Mouse (Mus musculus) brain, embryonic 14.5 days (tissue): ENCODE measurements around the gene Mta3.

Source experiments
- CTCF ChIP-seq: fragments of 200-500 bp; IDR thresholded peaks from 2 replicates; pipeline ENCODE4 v1.5.1; 2012; ENCODE audit warnings: inconsistent platforms, mild to moderate bottlenecking, moderate library complexity, borderline replicate concordance; ENCODE audit not compliant: insufficient read depth, insufficient read length; ENCODE audit errors: extremely low read depth
- POLR2A ChIP-seq: fragments of 200-500 bp; IDR thresholded peaks from 2 replicates; pipeline ENCODE4 v1.6.1; 2012; ENCODE audit warnings: mild to moderate bottlenecking, inconsistent platforms, borderline replicate concordance; ENCODE audit not compliant: poor library complexity, insufficient read depth, insufficient read length, severe bottlenecking; ENCODE audit errors: extremely low read depth

- no peak for TF ChIP-seq CTCF
- TF ChIP-seq POLR2A: no peak
These were observed 4.7 kb downstream of the Mta3 start for GRCm38 (mm10) chr17:83710639-83711038.
